Mouse (Mus musculus) regulatory T cell (primary cell): ENCODE measurements around the gene Ulk4.

Experiments
- in situ Hi-C: fragments of 300-600 bp; cut with MboI, MseI; formaldehyde crosslinking; loops from one replicate; pipeline ENCODE4 v1.15.1; 2025; ENCODE audit warnings: high pct_unique_total_duplicates

Gene Ulk4

DNA sequence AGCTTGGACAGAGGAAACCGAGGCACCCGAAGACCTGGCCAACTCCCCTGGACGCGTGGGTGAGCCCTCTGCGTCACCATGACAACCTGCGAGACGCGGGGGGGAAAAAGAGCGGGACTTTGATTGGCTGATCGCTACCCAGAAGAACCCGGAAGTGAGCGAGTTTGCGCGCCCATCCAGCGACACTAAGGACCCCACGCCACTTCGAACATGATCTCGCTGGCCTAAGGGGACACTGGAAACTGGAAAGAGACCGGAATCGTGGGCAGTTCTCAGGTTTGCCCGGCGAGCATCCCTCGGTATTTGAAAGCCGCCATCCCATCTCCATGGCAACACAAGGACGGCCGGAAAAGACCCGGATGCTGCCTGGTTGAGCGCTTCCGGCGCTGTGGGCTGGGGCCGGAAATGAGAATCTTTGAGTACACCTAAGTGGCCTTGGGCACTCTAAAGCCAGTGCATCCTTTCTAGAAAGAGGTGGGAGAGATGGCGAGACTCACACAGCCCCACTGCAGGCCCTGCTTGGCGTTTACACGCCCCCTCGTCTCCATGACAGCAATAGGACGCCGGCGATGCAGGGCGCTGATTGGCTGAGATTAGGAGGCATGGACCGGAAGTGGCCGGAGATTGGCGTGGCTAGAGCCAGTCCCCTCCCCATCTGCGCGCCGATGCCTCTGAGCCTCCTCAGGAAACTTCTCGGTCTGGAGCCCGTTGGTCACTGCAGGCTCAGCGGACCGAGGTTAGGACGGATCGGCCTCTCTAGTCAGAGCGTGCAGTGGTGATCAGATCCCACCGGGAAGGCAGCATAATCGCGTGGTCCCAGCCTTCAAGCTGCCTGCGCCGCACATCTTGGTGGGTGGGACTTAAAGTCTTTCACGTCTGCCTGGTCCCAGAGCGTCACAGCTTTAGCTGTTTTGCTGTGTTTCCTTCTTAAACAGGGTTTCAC, at the start of gene Ulk4:
Gene Ulk4 (minus strand): TSS at position 80 of the 943 bp plus-strand sequence.
- in situ Hi-C loops: no loop called here

DNA sequence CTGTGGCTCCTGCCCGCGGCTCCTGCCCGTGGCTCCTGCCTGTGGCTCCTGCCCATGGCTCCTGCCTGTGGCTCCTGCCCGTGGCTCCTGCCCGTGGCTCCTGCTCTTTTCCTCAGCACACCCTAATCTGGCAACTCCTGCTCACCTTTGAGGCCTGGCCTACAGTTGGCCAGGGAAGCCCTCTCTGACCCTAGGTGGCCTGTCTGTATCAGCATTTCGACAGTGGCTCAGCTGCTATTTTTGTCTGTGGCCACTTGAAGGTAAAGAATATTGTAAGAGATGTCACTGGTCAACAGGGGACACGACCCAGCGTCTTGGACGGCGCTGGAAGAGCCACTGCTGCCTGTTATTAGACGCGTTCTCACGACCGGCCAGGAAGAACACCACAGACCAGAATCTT, 45.0 kb upstream of the Ulk4 start:
- in situ Hi-C loops: no loop called here

DNA sequence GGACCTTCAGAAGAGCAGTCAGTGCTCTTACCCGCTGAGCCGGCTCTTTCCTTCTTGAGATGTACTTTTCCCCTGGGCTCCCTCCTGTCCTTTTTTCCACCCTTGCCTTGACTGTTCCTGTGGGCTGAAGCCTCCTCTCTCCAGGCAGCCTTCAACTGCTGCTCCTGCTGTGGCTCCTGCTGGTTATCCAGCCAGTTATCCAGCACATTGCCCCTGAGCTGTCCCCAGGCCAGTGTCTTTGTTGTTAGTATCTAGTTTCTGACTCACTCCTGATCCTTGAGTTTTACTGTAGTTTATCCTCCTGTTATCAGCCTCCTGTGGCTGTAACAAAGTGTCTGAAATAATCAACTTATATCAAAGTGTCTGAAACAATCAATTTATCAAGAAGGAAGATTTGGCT, 44.1 kb upstream of the Ulk4 start:
- in situ Hi-C loops: no loop called here

DNA sequence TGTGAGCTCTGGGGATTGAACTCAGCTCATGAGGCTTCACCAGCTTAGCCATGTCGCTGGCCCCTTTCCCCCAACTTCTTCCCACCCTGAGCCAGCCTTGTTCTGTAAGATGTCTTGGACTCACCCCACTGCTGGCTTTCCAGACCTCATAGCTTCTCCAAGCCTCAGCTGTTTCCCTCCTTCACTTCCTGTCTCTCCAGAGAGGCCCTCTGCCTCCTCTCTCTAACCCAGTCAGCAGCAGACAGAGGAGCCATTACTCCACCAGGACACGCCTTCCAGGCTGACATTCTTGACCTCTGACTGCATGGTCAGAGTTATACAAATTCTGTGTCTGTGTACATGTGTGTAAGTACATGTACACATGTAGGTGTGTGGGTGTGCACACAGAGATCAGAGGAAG, 43.4 kb upstream of the Ulk4 start:
- in situ Hi-C loops: no loop called here

DNA sequence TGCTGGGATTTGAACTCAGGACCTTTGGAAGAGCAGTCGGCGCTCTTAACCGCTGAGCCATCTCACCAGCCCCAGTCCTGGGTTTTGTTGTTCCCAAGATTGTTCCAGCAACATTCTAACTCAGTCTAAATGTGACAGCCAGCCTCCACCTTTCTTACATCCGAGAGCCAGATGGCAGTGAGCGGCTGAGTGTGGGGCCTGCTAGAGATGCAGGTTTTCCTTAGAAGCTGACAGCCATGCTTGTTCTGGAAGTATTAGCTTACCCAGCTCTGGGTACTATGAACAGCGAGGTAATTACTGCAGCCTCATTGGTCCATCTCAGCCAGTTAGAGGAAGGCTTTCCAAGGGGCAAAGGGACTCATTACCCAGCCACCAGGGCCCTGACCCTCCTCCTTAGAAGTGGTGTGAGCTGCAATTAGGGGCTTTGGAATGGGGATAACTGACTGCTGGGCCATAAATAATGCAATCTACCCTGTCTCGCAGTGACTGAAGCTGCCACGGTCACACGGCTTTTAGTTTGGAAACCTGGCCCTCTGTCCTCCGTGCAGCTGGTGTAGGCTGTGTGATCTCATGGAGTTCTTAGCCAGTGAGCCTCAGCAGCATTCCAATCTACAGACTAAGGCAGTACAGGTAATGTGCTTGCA, 42.4 kb upstream of the Ulk4 start:
- in situ Hi-C loops: no loop called here

DNA sequence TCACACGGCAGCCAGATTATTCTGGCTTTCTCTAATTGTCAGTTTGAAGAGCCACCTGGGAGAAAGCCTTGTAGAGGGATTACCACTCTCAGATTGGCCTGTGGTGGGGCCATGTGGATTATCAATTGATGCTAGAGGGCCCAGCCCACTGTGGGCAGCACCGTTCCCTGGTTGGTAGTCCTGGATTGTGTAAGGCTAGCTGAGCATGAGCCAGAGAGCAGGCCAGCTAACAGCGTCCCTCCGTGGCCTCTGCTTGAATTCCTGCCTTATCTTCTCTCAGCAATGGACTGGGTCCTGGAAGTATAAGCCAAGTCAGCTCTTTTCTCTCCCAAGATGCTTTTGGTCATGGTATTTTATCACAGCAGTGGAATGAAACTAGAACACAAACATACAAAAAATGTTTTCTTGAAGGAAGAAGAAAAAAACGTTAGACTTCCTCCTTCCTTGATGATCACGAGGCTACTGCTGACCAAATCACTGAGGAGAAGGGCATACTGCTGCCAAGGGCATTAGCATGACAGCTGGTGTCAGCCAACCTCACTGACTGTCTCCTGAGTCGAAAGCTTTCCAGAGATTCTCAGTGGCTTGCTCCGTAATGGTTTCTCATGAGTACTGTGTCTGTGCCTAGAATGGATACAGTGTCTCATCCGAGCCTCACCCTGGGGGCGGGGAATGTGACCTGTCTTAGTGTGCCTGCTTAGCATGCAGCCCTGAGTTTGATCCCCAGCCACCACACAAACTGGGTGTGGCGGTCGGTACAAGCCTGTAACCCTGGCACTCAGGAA, 39.8 kb upstream of the Ulk4 start:
- in situ Hi-C loops: no loop called here

DNA sequence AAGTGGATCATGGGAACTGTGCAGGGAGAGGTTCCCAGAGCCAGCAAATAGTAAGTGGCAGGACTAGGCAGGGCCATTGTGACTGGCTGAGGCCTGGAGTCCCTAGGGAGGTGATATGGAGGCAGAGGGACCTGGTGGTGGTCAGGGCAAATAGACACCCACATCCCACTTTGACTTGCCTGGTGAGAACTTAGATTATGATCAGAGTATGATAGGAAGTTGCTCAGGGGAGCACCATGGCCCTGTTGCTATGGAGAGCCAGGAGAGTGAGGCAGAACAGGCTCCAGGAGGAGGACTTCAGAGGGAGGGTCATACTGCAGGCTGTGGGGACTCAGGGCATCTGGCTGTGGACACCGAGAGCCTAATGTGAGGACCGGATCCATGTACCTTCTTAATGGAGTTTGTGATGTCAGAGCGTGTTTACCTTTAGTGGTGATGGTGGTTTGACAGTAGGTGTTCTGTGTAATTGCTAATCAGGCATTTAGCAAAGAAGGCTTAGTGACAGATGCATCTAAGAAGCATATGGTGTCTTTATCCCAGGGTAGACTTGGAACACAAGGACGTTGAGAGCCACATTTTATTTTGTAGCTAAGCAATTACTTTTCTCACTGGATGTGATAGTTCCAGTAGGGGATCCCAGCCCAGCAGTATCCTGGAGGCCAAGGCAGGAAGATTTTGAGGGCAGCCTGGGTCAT, 39.1 kb upstream of the Ulk4 start:
- in situ Hi-C loops: no loop called here

DNA sequence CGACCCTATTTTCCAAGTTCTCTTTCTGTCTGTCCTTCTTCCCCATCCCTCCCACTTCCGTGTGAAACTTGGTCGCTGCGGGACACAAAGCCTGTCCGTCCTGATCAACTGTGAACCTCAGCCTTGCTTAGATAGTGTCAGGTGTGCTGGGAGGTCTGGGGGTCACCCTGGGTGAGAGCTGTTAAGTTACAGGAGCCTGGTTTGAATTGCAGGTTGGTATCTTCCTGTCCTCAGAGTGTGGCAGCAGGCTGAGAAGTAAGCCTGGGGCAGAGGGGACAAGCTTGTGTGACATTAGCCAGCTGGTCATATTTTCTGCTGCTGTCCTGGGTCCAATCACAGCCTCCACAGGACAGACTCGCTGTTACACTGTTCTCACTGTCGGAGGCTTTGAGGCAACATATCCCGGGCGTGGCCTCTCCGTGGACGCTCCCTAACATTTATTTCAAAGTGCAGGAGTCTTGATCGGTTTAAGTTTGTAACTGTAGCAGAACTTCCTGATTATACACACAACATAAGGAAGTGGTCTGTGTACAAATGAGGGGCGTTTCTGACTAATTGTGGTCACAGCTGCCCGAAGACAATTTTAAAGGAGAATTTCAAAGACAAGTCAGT, 37.6 kb upstream of the Ulk4 start:
- in situ Hi-C loops: no loop called here

DNA sequence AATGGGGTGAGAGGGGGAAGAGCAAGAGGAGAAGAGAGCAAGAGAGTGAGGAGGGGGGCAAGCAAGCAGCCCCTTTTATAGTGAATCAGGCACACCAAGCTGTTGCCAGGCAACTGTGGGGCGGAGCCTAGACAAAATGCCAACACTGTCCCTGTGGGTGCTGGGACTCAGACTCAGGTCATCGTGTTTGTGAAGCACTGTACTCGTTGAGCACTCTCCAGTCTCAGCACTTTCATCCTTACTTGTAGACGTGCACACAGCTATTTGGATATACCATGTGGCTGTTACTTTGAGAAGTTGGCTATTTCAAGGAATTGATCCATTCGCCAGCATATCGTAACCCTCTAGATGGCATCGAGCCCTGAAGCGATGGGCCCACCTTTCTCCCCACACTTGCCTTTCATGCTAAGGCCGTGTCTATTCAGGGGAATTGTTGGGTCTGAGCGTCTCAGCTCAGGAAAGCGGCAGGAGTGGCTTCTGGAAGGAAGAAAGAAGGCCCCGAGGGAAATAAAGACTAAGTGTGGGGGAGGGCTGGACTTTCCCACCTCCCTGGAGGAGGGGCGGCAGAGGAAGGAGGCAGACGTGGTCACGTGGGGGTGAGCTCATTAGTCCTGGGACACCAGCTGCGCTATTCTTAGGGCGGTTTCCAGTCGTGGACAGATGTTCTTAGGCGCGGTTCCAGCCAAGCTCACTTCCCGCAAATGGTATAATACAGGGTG, 36.8 kb upstream of the Ulk4 start:
- in situ Hi-C loops: no loop called here

DNA sequence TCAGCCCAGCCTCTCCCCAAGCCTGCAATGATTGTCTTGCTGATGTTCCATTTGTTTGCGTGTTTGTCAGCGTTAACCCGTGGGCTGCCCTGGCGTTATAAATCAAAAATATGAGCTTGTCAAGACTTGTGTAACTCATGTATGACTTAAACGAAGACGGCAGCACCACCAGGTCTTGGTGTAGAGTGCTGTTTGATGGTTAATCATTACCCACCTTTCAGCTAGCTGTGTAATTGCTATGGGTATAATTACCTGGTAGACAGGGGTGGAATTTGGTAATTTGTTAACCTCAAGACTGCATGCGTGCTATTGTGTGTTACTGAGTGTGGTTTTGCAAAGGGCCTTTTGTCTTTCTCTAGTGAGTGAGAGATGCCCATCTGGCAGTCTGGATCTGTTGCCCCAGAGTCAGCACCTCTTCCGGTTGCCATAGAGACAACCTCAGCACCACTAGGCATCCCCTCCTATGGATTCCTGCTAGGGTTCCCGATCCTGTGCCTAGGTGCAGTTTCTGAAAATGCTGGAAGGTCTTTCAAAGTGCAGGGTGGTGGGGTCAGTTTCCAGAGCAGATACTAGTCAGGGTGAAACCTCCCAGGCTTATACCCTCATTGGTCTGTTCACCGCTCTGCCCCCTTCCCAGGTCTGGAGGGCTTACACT, 35.4 kb upstream of the Ulk4 start:
- in situ Hi-C loops: no loop called here

DNA sequence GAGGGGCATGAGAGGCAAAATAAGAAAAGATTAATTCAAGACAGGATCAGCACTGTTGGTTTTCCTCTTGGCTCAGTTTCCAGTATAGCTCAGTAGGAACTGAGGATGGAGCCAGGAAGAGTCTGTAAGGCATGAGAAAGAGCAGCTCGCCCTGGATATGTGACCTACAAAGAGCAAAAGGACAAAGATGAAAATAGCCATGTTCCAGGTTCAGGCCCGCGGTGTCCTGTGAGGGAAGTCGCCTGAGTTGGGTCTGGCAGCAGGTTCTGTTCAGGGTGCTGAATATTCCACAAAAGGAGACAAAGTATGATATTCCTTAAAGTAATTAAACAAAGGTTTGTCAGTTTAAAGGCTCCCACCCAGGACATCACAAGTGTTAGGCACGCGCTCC, 34.8 kb upstream of the Ulk4 start:
- in situ Hi-C loops: no loop called here

DNA sequence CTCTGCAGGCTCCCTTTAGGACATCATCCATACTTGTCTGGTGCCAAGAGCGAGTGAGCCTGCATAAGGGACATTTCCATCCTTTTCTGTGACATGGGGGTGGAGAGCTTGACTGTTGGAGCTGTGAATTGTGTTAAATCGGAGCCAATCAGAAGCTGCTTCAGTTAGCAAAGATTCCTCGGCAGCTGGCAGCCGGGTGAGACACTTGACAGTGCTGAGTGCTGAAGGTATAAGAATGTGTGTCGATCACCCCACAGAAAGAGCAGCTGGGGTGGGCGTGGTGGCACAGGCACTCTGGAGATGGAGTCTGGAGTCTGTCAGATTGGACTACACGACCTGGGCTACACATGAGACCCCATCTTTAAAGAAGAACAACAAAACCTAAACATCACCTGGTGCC, 33.5 kb upstream of the Ulk4 start:
- in situ Hi-C loops: no loop called here

DNA sequence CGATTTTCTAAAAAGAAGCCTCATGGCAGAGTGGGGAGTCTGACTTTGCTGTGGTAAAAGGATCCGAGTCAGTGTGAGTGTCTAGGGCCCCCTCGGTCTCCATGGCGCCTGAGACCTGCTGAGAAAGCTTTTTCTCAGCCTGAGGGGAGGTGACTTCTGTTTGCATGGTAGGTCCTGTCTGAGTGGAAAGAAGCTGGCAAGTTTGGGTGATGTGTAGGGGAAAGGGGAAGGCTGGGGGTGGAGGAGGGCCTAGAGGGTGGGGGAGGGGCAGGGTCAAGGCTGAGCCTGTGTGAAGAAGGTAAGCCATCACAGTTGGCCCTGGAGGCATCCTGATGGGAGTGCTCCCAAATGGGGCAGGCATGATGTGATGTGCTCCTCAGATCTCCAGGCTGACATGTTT, 32.3 kb upstream of the Ulk4 start:
- in situ Hi-C loops: no loop called here

DNA sequence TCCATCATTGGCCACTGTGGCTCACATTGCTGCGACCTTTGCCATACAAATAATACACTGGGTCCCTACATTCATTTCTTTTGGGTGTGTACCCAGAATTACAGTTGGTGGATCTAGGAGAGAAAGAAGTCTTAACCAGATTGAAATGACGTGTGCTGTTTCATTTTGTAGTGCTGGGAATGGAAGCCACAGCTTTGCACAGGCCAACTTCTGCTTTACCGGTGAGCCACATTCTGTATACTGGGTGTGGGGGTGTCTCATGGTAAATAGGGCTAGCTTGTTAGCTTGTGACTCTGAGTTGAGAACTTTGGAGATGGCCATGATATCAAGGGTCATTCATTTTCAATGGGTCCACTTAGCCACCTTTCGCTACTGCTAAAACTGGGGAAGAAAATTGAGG, 28.5 kb upstream of the Ulk4 start:
- in situ Hi-C loops: no loop called here

DNA sequence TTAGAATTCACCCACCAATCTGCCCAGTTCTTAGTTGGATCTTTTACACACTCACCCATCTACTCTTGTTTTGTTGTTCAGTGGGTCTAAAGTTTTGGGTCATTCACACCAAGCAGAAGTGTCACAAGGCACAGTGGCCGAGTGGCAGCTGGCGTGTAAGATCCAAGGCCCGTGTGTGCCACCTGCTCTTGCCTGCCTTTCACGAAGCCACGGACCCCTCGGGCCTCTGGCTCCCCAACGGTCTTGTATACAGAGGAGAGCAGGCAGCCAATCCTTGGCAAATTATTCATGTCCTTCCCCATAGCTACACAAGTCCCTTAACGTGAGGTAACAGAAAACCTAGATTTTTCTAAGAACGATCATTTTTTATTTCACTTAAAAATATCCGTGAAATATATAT, 27.5 kb upstream of the Ulk4 start:
- in situ Hi-C loops: no loop called here

DNA sequence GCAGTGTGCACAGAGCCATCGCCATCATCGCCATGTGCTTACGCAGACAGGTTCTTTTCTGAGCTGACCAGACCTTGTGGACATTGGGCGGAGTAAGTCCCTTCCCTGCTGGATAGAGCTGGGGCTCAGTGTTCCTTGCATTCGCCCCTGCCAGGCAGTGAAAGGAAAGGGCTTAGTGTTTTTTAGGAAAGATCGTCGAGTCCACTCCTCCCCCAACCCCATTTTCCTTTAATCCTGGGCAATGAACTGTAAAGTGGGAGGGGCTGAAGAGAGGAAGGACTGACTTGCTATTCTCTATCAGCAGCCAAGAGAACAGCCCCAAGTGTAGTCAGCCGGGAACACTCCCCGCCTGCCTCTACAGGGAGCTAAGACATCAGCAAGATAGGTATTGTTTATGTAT, 26.8 kb upstream of the Ulk4 start:
- in situ Hi-C loops: no loop called here

DNA sequence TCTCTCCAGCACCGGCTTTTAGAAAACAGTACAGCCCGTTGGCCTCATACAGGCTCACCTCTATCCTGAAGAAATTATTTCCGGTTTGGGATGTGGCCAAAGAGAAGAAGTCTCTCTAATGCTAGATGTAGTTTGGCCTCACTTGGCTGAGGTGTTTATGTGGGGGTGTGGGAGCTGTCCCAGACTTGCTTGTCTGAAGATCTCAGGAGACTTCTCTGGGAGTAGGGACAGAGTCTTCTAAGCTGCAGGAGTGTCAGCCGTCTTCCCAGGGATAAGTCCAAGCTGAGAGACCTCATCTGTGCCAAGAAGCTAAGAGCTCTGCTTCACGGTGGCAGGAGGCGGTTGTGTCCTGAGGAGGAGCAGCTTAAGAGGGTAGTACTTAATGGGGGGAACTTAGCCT, 26.1 kb upstream of the Ulk4 start:
- in situ Hi-C loops: no loop called here

DNA sequence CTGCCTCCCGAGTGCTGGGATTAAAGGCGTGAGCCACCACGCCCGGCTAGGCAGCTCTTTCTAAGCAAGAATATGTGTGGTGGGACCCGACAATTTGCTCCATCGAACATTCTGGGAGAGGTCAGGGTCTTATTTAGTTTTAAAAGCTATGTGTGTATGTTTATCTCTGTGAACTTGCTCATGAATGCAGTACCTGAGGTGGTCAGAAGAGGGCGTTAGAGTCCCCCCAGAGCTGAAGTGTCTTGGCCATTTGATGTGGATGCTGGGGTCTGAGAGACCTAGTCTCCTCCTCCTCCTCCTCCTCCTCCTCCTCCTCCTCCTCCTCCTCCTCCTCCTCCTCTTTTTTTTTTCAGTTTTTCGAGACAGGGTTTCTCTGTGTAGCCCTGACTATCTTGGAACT, 25.5 kb upstream of the Ulk4 start:
- in situ Hi-C loops: no loop called here

DNA sequence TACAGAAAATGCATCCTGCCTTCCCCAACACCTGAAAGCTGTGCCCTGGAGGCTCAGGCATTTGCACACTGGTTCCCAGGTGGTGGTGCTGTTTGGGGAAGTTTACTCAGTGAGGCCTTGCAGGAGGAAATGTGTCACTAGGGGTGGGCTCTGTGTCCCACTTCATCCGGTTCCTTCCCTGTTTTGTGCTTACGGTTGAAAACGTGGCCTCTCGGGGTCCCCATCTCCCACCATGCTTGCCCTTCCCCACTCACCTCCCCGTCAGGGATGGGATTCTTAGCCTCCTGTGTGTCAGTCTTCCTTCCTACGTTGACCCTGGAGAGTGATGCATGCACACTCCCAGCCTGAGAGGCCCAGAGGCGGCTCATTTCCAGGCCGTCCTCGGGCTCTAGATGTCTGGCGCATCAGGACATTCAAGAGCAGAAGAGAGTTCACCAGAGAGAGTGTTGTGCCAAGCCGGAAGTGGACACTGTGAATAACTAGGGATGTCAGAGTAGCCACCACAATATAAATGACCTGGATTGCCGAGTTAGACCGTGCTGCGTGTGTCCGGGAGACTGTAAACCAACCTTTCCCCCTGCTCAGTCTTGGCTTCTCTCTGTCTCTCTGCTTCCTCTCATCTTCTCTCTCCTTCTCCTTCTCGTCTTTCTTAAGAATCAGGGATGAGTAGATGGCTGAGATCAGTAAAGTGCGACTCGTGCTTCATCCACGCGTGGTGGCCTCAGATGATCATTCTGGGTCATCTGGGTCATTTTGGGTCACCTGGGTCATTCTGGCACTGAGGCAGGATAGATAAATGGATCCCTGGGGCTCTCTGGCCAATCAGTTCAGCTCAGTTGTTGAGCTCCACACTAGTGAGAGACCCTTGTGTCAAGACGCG, 24.3 kb upstream of the Ulk4 start:
- in situ Hi-C loops: no loop called here
